In genomic region chr4:135382316-135382715, GRCm38 (mm10) we compare ENCODE assay signal across 9 mouse cellular contexts. TPM values are rescaled to one million over a fixed set of nuclear protein-coding genes. Genes with fewer than 3 reads are reported as not detected.
DNase-seq lines count a peak whose midpoint lies in the region; TF ChIP-seq lines count a peak whose summit lies in the region.
"Had no signal": no experiment of that assay in that cellular context is flagged by ENCODE, and none has a peak within 500 bp of the region (broad histone marks: within the 10 kb centered on the region; RNA-seq: fewer than 3 reads in every experiment).

No protein-coding gene starts in this region.

- no peak overlapping the region for H3K4me3 ChIP-seq in embryonic fibroblast, embryonic 13.5 days (ENCODE audit: insufficient read depth, low read length)
- H3K4me3 ChIP-seq in limb, embryonic 10.5 days, result no peak overlapping the region
- H3K4me3 ChIP-seq: liver, embryonic 15.5 days had no signal

- TF ChIP-seq POLR2A in embryonic fibroblast, embryonic 13.5 days (IDR thresholded peaks at IDR 0.05; ENCODE audit: low read depth, low read length), result no peak

- no peaks in the 10 kb centered on the region for H3K36me3 ChIP-seq in limb, embryonic 10.5 days
- H3K36me3 ChIP-seq: liver, embryonic 15.5 days had no signal

- peaks cover 10% of the 10 kb centered on the region for H3K27me3 ChIP-seq in limb, embryonic 10.5 days (ENCODE audit: low read depth, poor library complexity, severe bottlenecking)

- peak; percentile 97 for TF ChIP-seq CTCF in embryonic fibroblast, embryonic 13.5 days (IDR thresholded peaks at IDR 0.05; ENCODE audit: borderline replicate concordance, insufficient read depth, low read length)

- no peaks in the 10 kb centered on the region for H3K9me3 ChIP-seq in limb, embryonic 10.5 days (replicated peaks)
- H3K9me3 ChIP-seq: liver, embryonic 15.5 days had no signal

- no peak overlapping the region for H3K27ac ChIP-seq in embryonic fibroblast, embryonic 13.5 days (ENCODE audit: insufficient read depth, low read length)
- H3K27ac ChIP-seq in limb, embryonic 10.5 days, result no peak overlapping the region
- H3K27ac ChIP-seq: liver, embryonic 15.5 days had no signal

- no peaks in the 10 kb centered on the region for H3K4me1 ChIP-seq in embryonic fibroblast, embryonic 13.5 days (ENCODE audit: control insufficient read depth, insufficient read depth, low read length)
- peaks cover 16% of the 10 kb centered on the region for H3K4me1 ChIP-seq in limb, embryonic 10.5 days
- H3K4me1 ChIP-seq: liver, embryonic 15.5 days had no signal

- WGBS in limb, embryonic 10.5 days, result 7% methylated on average over 14 of the region's 14 CpGs

- DNase-seq in urinary bladder, postnatal 14 days (ENCODE audit: low spot score), result peak; percentile 79
- DNase-seq in urinary bladder, postnatal 10 days (ENCODE audit: low spot score), result no peak
- DNase-seq in brain, adult 2 months (ENCODE audit: low read depth, low spot score), result peak; percentile 92
- peak; percentile 77 for DNase-seq in hindlimb bud, embryonic 11.5 days (ENCODE audit: extremely low spot score, low read depth, low spot score)
- DNase-seq in limb, embryonic 10.5 days (ENCODE audit: low spot score), result peak; percentile 83
- peak; percentile 56 for DNase-seq in retina, adult 2 months (ENCODE audit: low read depth, low spot score)
- peak; percentile 73 for DNase-seq in urinary bladder, postnatal 25 days (ENCODE audit: low spot score)

RNA-seq across cellular contexts. Expression of gene Ncmap, which starts 15.7 kb away (rescaled TPM):
- polyA plus RNA-seq in embryonic fibroblast, embryonic 13.5 days (2011; ENCODE audit: insufficient read length, low read depth, missing spikeins), result not detected in 2 replicates
- 0.35 TPM in 1 of 2 replicates, not detected in the other for polyA plus RNA-seq in limb, embryonic 10.5 days (2016; fragmentation: Nextera tagmentation; extraction: Ambion mirVana)

RNA-seq across cellular contexts. Expression of gene Srrm1, which starts 29.2 kb away (rescaled TPM):
- 160 and 173 TPM in 2 replicates for polyA plus RNA-seq in embryonic fibroblast, embryonic 13.5 days (2011; ENCODE audit: insufficient read length, low read depth, missing spikeins)
- 233 TPM in 2 replicates for polyA plus RNA-seq in limb, embryonic 10.5 days (2016; fragmentation: Nextera tagmentation; extraction: Ambion mirVana)

RNA-seq across cellular contexts. Expression of gene Rcan3, which starts 51.3 kb away (rescaled TPM):
- polyA plus RNA-seq in embryonic fibroblast, embryonic 13.5 days (2011; ENCODE audit: insufficient read length, low read depth, missing spikeins), result 17.5 and 18.2 TPM in 2 replicates
- 6.4 and 6.7 TPM in 2 replicates for polyA plus RNA-seq in limb, embryonic 10.5 days (2016; fragmentation: Nextera tagmentation; extraction: Ambion mirVana)
